Mouse (Mus musculus): ENCODE data around the gene Sema5a. TPM values are rescaled to one million over a fixed set of nuclear protein-coding genes. Genes with fewer than 3 reads are reported as not detected.

Gene Sema5a
- polyA plus RNA-seq, 1 experiment from 2014 or later: 15.7 TPM

DNA sequence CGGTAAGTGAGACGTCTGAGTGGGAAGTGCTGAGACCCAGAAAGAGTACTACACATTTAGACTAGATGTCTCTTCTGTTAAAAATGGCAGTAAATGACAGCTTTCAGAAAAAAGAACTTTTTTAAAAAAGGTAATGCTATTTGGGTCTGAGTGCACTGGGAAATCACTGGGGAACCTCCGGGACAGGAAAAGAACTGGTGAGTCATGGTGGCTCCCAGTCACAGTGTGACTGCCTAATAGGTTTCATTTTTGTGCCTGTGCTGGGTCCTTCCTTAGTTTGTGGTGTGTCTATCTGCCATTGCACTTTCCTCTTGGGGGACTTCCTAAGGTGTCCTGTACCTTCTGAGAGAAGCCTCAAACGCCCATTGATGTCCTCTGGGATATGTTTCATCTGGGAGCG lies 102.7 kb downstream of the Sema5a start:
- H3K27me3 ChIP-seq (ENCODE audit: control insufficient read depth, insufficient read depth, low read length): no peaks in the 10 kb centered on the region
- no peak overlapping the region for H3K9ac ChIP-seq (replicated peaks; ENCODE audit: low read depth, low read length)
- H3K4me3 ChIP-seq (ENCODE audit: low read depth, low read length): no peak overlapping the region
- no peaks in the 10 kb centered on the region for H3K9me3 ChIP-seq (ENCODE audit: control insufficient read depth, low read length)
- no peak for ATAC-seq (ENCODE audit: low read depth)
- 87% methylated on average over 5 of the region's 5 CpGs for WGBS
- H3K36me3 ChIP-seq (ENCODE audit: control insufficient read depth, insufficient read depth, low read length): no peaks in the 10 kb centered on the region
- H3K4me2 ChIP-seq (ENCODE audit: low read depth, low read length): no peak overlapping the region
- H3K4me1 ChIP-seq (ENCODE audit: control insufficient read depth, insufficient read depth, low read length): no peaks in the 10 kb centered on the region
- H3K27ac ChIP-seq (ENCODE audit: low read depth, low read length): no peak overlapping the region

- WGBS: 87% methylated on average over 5 of the region's 5 CpGs
- H3K27me3 ChIP-seq (ENCODE audit: control insufficient read depth, insufficient read depth, low read length): no peaks in the 10 kb centered on the region
- H3K9me3 ChIP-seq (ENCODE audit: control insufficient read depth, low read length): no peaks in the 10 kb centered on the region
- H3K4me1 ChIP-seq (ENCODE audit: control insufficient read depth, insufficient read depth, low read length): no peaks in the 10 kb centered on the region
- H3K4me2 ChIP-seq (ENCODE audit: low read depth, low read length): no peak overlapping the region
- H3K36me3 ChIP-seq (ENCODE audit: control insufficient read depth, insufficient read depth, low read length): no peaks in the 10 kb centered on the region
- no peak for ATAC-seq (ENCODE audit: low read depth)
- no peak overlapping the region for H3K27ac ChIP-seq (ENCODE audit: low read depth, low read length)
- no peak overlapping the region for H3K4me3 ChIP-seq (ENCODE audit: low read depth, low read length)
- H3K9ac ChIP-seq (replicated peaks; ENCODE audit: low read depth, low read length): no peak overlapping the region
These were observed 104.7 kb downstream of the Sema5a start for GRCm38 (mm10) chr15:32349276-32349675.

DNA sequence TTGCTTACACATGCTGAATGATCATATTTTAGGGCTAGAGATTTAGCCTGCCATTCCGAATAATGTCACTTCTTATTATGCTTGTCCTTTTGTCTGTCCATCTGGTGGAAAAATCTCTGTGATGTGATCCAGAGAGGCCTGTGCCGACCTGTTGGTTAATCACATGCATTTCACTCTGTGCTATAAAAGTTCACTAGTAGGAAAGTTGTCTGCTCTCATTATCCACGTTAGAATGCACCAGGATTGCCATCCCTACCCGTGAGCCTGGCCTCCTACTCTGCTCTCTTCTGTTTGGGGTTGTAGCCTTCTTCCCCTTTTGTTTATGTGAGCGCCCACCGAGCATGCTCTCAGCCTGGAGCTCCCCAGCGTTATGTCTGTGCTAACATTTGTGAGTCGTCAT lies 108.4 kb downstream of the Sema5a start:
- Histone ChIP-seq H3K9ac (replicated peaks; ENCODE audit: low read depth, low read length) (no peak overlapping the region), H3K4me3 (ENCODE audit: low read depth, low read length) (no peak overlapping the region), H3K27me3 (ENCODE audit: control insufficient read depth, insufficient read depth, low read length) (no peaks in the 10 kb centered on the region), H3K4me2 (ENCODE audit: low read depth, low read length) (no peak overlapping the region), H3K36me3 (ENCODE audit: control insufficient read depth, insufficient read depth, low read length) (no peaks in the 10 kb centered on the region), H3K9me3 (ENCODE audit: control insufficient read depth, low read length) (no peaks in the 10 kb centered on the region), H3K27ac (ENCODE audit: low read depth, low read length) (no peak overlapping the region), H3K4me1 (ENCODE audit: control insufficient read depth, insufficient read depth, low read length) (no peaks in the 10 kb centered on the region)
- no peak for ATAC-seq (ENCODE audit: low read depth)
- WGBS: 28% methylated on average over 8 of the region's 8 CpGs

- 20% methylated on average over 5 of the region's 5 CpGs for WGBS
- no peak overlapping the region for H3K4me2 ChIP-seq (ENCODE audit: low read depth, low read length)
- H3K4me1 ChIP-seq (ENCODE audit: control insufficient read depth, insufficient read depth, low read length): no peaks in the 10 kb centered on the region
- no peaks in the 10 kb centered on the region for H3K36me3 ChIP-seq (ENCODE audit: control insufficient read depth, insufficient read depth, low read length)
- ATAC-seq (ENCODE audit: low read depth): no peak
- no peaks in the 10 kb centered on the region for H3K27me3 ChIP-seq (ENCODE audit: control insufficient read depth, insufficient read depth, low read length)
- no peak overlapping the region for H3K4me3 ChIP-seq (ENCODE audit: low read depth, low read length)
- H3K9me3 ChIP-seq (ENCODE audit: control insufficient read depth, low read length): no peaks in the 10 kb centered on the region
- H3K27ac ChIP-seq (ENCODE audit: low read depth, low read length): no peak overlapping the region
- H3K9ac ChIP-seq (replicated peaks; ENCODE audit: low read depth, low read length): no peak overlapping the region
These were observed 108.9 kb downstream of the Sema5a start for GRCm38 (mm10) chr15:32353513-32353912.

GRCm38 (mm10) chr15:32356805-32357204 lies 112.2 kb downstream of the Sema5a start:
- H3K9me3 ChIP-seq (ENCODE audit: control insufficient read depth, low read length): no peaks in the 10 kb centered on the region
- no peak for ATAC-seq (ENCODE audit: low read depth)
- H3K36me3 ChIP-seq (ENCODE audit: control insufficient read depth, insufficient read depth, low read length): no peaks in the 10 kb centered on the region
- no peak overlapping the region for H3K4me3 ChIP-seq (ENCODE audit: low read depth, low read length)
- H3K27ac ChIP-seq (ENCODE audit: low read depth, low read length): no peak overlapping the region
- no peak overlapping the region for H3K4me2 ChIP-seq (ENCODE audit: low read depth, low read length)
- no peaks in the 10 kb centered on the region for H3K27me3 ChIP-seq (ENCODE audit: control insufficient read depth, insufficient read depth, low read length)
- 86% methylated on average over 5 of the region's 5 CpGs for WGBS
- no peaks in the 10 kb centered on the region for H3K4me1 ChIP-seq (ENCODE audit: control insufficient read depth, insufficient read depth, low read length)
- H3K9ac ChIP-seq (replicated peaks; ENCODE audit: low read depth, low read length): no peak overlapping the region

- WGBS: 75% methylated on average over 4 of the region's 4 CpGs
- Histone ChIP-seq H3K27ac (ENCODE audit: low read depth, low read length) (no peak overlapping the region), H3K36me3 (ENCODE audit: control insufficient read depth, insufficient read depth, low read length) (no peaks in the 10 kb centered on the region), H3K4me1 (ENCODE audit: control insufficient read depth, insufficient read depth, low read length) (no peaks in the 10 kb centered on the region), H3K4me2 (ENCODE audit: low read depth, low read length) (no peak overlapping the region), H3K4me3 (ENCODE audit: low read depth, low read length) (no peak overlapping the region), H3K9ac (replicated peaks; ENCODE audit: low read depth, low read length) (no peak overlapping the region), H3K9me3 (ENCODE audit: control insufficient read depth, low read length) (no peaks in the 10 kb centered on the region), H3K27me3 (ENCODE audit: control insufficient read depth, insufficient read depth, low read length) (no peaks in the 10 kb centered on the region)
- ATAC-seq (ENCODE audit: low read depth): no peak
These were observed 123.2 kb downstream of the Sema5a start for GRCm38 (mm10) chr15:32367841-32368240.

DNA sequence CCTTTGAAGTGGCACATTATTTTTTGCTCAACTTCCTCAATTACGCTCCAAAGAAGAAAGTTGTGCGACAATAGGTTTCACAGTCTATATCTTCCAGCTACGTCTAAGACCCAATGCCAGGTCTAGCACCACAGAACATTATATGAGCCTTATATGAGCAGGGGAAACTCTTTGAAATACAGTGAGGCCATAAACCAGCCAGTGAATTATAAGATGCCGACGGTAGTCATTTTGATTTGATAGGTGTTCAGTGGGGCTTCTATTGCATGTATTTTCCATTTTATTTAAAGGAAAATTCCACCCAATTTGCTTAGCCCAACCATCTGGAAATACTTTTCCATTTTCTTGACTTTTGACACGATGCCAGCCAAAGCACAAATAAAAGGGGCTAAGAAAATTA lies 126.3 kb downstream of the Sema5a start:
- no peak overlapping the region for H3K4me3 ChIP-seq (ENCODE audit: low read depth, low read length)
- no peak overlapping the region for H3K27ac ChIP-seq (ENCODE audit: low read depth, low read length)
- no peaks in the 10 kb centered on the region for H3K27me3 ChIP-seq (ENCODE audit: control insufficient read depth, insufficient read depth, low read length)
- no peaks in the 10 kb centered on the region for H3K36me3 ChIP-seq (ENCODE audit: control insufficient read depth, insufficient read depth, low read length)
- no peak overlapping the region for H3K9ac ChIP-seq (replicated peaks; ENCODE audit: low read depth, low read length)
- H3K4me1 ChIP-seq (ENCODE audit: control insufficient read depth, insufficient read depth, low read length): no peaks in the 10 kb centered on the region
- 82% methylated on average over 6 of the region's 6 CpGs for WGBS
- ATAC-seq (ENCODE audit: low read depth): no peak
- no peak overlapping the region for H3K4me2 ChIP-seq (ENCODE audit: low read depth, low read length)
- no peaks in the 10 kb centered on the region for H3K9me3 ChIP-seq (ENCODE audit: control insufficient read depth, low read length)

GRCm38 (mm10) chr15:32371385-32371784 lies 126.8 kb downstream of the Sema5a start:
- Histone ChIP-seq H3K27ac (ENCODE audit: low read depth, low read length) (no peak overlapping the region), H3K4me3 (ENCODE audit: low read depth, low read length) (no peak overlapping the region), H3K36me3 (ENCODE audit: control insufficient read depth, insufficient read depth, low read length) (no peaks in the 10 kb centered on the region), H3K4me2 (ENCODE audit: low read depth, low read length) (no peak overlapping the region), H3K9me3 (ENCODE audit: control insufficient read depth, low read length) (no peaks in the 10 kb centered on the region), H3K27me3 (ENCODE audit: control insufficient read depth, insufficient read depth, low read length) (no peaks in the 10 kb centered on the region), H3K4me1 (ENCODE audit: control insufficient read depth, insufficient read depth, low read length) (no peaks in the 10 kb centered on the region), H3K9ac (replicated peaks; ENCODE audit: low read depth, low read length) (no peak overlapping the region)
- WGBS: 76% methylated on average over 6 of the region's 6 CpGs
- ATAC-seq (ENCODE audit: low read depth): no peak

DNA sequence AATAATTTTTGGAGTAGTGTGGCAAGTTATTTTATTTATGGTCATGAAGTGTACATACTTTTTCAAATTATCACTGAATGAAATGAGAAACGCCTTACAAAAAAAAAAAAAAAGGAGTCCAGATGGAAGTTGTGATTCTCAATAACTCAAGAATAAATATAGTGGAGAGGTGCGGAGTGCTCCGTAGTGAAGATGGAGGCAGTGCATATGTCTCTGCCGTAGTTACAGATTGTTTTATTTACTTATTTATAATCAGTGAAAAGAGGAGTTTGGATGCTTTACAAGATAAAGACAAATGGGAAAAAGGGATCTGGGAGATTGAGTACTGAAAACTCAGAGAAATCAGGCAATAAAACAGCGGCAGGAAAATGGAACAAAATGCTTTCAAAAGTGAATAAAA lies 131.7 kb downstream of the Sema5a start:
- H3K4me3 ChIP-seq (ENCODE audit: low read depth, low read length): no peak overlapping the region
- WGBS: 87% methylated on average over 5 of the region's 5 CpGs

GRCm38 (mm10) chr15:32377781-32378180 lies 133.2 kb downstream of the Sema5a start:
- no peaks in the 10 kb centered on the region for H3K4me1 ChIP-seq (ENCODE audit: control insufficient read depth, insufficient read depth, low read length)
- ATAC-seq (ENCODE audit: low read depth): no peak
- H3K9me3 ChIP-seq (ENCODE audit: control insufficient read depth, low read length): no peaks in the 10 kb centered on the region

More for the DNA sequence above, 131.7 kb downstream of the Sema5a start:
- Histone ChIP-seq H3K9me3 (ENCODE audit: control insufficient read depth, low read length) (no peaks in the 10 kb centered on the region), H3K27ac (ENCODE audit: low read depth, low read length) (no peak overlapping the region), H3K27me3 (ENCODE audit: control insufficient read depth, insufficient read depth, low read length) (no peaks in the 10 kb centered on the region), H3K4me2 (ENCODE audit: low read depth, low read length) (no peak overlapping the region), H3K4me1 (ENCODE audit: control insufficient read depth, insufficient read depth, low read length) (no peaks in the 10 kb centered on the region), H3K36me3 (ENCODE audit: control insufficient read depth, insufficient read depth, low read length) (no peaks in the 10 kb centered on the region), H3K9ac (replicated peaks; ENCODE audit: low read depth, low read length) (no peak overlapping the region)
- ATAC-seq (ENCODE audit: low read depth): no peak

More at GRCm38 (mm10) chr15:32377781-32378180, 133.2 kb downstream of the Sema5a start:
- H3K27me3 ChIP-seq (ENCODE audit: control insufficient read depth, insufficient read depth, low read length): no peaks in the 10 kb centered on the region
- H3K9ac ChIP-seq (replicated peaks; ENCODE audit: low read depth, low read length): no peak overlapping the region
- no peak overlapping the region for H3K4me2 ChIP-seq (ENCODE audit: low read depth, low read length)
- H3K4me3 ChIP-seq (ENCODE audit: low read depth, low read length): no peak overlapping the region
- 93% methylated on average over 3 of the region's 3 CpGs for WGBS
- H3K36me3 ChIP-seq (ENCODE audit: control insufficient read depth, insufficient read depth, low read length): no peaks in the 10 kb centered on the region
- no peak overlapping the region for H3K27ac ChIP-seq (ENCODE audit: low read depth, low read length)

All from neural tube, embryonic 14.5 days (tissue).